Mouse (Mus musculus) stomach, postnatal 0 days (tissue): ENCODE measurements at regions not wholly inside any gene's neighbourhood (a gene's known extent, or its start where the extent isn't known, plus 50 kb on each side); places are given as distances from the start of the nearest gene placed in this dataset.

Experiments used
- CTCF ChIP-seq: IDR thresholded peaks from 2 replicates; pipeline ENCODE4 v1.5.1; 2016; ENCODE audit warnings: antibody characterized with exemption, low read depth, mild to moderate bottlenecking, moderate library complexity
- EP300 ChIP-seq: optimal IDR thresholded peaks from 2 replicates; pipeline ENCODE3; 2016; ENCODE audit warnings: antibody characterized with exemption

DNA sequence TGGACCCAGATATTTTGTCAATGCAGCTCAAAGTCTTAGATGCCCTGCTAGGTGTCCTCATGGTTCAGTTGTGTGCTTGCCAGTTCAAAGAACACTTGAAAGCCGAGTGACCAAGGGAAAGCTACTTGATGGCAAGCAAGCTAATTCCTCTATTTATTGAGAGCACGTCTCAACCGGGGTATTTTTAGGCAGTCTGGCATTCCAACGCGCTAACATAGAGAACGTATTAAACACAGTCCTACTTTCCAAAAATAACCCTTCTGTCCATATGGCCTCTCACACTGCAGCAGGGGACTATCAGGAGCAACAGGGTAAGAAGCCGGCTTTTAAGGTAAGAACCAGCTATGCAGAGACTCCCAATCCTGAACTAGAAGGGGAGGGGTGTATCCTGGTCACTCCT is 128.1 kb upstream of the Fam19a5 start:
- TF ChIP-seq EP300 (no peak), CTCF (no peak)
